Mouse (Mus musculus) natural killer cell, adult 2 months (primary cell): ENCODE measurements around the gene Cnpy4.

ENCODE experiments used
- DNase-seq, 2 experiments: peaks; one replicate each; pipeline ENCODE4 v3.0.0; 2022; ENCODE audit warnings: low spot score in 2 of 2

The Cnpy4 gene

GRCm38 (mm10) chr5:138186950-138187638 is at the start of gene Cnpy4, which contains the start of gene Taf6:
Gene Cnpy4, plus strand, starts transcription at chr5:138187485.
Gene Taf6, minus strand, starts transcription at chr5:138187451.
- peak; percentile 83 to 86 for DNase-seq

DNA sequence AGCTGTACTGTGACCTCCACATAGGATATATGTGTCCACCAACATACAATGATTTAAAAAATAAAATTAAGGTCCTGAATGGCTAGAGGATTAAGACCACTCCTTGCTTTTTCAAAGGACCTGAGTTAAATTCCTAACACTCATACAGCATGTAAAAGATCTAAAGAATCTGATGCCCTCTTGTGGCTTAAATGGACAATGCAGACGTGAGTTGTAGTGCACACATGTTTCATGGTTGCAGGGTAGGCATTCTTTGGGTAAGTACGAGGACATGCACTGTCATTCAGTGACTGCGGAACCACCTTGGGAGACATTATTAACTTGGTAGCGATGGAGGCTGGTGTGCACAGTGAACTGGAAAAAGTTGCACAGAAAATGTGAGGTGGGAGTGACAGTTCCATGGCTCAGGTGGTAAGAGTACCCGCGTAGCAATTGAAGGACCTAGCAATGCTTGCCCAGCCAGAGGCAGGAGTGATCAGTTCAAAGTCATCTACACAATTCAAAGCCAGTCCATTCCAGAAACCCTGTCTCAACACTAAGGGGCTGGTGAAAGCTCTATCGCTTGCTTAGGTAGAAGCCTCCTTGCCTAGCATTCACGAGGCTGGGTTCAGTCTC is 49.2 kb upstream of the Cnpy4 start:
- DNase-seq, result peak in 1 of 2 experiments; percentile 12

GRCm38 (mm10) chr5:138138585-138138984 is 48.7 kb upstream of the Cnpy4 start:
- DNase-seq, result no peak

- no peak for DNase-seq
These were observed 32.9 kb upstream of the Cnpy4 start for GRCm38 (mm10) chr5:138154390-138154789.

DNA sequence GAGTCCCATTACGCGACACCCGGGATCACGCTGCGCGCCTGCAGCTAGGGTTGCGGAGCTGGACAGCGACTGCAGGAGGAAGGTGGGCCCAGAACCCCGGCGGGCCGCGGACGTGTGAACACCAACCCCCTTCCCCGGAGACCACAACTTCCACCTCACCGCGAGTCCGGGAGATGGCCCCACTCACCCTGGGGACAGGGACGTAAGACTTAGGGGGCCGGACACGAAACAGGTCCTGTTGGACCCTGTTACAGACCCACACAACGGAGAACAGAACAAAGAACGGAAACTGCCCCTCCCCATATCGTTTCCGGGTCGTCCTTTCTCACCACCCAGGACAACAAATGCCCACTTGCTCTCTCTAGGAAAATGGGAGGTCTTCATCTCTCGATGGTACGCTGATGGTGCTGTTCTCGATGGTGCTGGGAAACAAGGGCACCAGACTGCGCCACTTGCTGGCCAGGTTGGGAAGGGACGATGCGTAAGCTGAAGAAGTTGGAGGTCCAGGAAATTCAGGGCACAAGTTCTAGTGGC is 31.8 kb upstream of the Cnpy4 start, which contains the start of gene Zfp113:
Zfp113 (minus strand) TSS at position 302 of the 534 bp plus-strand sequence.
- peak; percentile 90 to 91 for DNase-seq

DNA sequence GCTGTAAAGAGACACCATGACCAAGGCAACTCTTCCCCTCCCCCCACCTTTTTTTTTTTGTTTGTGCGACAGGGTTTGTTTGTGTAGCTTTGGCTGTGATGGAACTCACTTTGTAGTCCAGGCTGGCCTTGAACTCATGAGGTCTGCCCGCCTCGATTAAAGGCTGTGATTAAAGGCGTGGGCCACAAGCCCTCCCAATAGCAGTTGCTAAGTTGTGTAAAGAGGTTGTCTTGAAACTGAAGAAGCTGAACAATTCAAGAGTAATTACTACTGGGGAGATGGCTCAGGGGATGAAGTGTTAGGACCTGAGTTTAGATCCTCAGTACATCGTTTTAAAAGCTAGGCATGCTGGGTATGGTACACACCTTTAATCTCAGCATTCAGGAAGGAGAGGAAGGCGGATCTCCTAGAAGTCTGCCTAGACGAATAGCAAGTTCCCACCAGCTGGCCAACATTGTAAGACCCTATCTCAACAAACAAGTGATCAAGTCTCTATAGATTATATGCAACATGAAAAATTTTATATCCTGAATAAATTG is 27.0 kb upstream of the Cnpy4 start:
- DNase-seq, result no peak

- DNase-seq, result peak; percentile 93 to 95
These were observed 26.2 kb upstream of the Cnpy4 start, which contains the start of gene Cops6 for GRCm38 (mm10) chr5:138160842-138161665. Gene Cops6, plus strand, starts transcription at chr5:138161071.

GRCm38 (mm10) chr5:138163046-138163445 is 24.2 kb upstream of the Cnpy4 start:
- no peak for DNase-seq

DNA sequence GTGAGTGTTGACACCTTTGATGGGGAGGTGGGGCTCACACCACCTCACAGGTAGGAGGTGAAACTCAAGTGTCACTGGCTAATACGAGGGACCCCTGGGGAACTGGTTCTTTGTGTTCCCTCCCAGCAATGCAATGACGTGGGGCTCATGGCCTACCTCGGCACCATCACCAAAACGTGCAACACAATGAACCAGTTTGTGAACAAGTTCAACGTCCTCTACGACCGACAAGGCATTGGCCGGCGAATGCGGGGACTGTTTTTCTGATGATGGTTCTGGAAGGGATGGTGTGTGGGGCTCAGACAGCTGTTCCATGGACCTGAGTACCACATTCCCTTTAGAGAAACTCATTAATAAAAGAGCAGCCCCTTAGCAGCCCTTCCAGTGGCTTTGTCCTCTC is 23.7 kb upstream of the Cnpy4 start:
- no peak for DNase-seq

GRCm38 (mm10) chr5:138165594-138165993 is 21.7 kb upstream of the Cnpy4 start:
- no peak for DNase-seq

DNA sequence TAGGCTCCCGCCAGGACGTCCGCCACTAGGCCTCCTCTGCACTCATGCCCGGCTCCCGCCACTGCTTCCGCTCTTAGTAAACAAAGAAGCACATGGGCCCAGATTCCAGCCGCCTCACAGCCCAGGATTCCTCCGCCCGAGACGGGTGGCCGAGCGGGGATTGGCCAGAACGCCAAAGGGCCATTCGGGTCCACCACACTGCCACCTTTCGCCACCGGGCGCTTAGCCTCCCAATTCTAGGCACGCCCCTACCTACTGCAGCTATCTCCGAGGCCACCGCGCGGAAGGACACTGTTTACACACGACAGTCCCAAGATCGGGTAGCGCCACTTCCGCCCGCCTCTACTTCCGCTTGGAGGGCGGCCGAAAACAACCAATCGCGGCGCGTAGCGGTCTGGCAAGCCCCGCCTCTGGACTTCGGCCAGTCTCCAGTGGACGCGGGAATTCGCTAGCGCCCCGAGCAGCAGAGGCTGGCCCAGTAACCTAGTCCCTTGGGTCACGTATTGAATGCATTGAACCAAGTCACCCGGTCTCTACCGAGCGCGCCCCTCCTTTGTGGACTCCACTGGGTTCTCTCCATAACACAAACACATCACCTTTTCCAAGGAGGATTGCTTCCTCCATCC is 16.2 kb upstream of the Cnpy4 start:
- DNase-seq, result peak; percentile 93 to 94

DNA sequence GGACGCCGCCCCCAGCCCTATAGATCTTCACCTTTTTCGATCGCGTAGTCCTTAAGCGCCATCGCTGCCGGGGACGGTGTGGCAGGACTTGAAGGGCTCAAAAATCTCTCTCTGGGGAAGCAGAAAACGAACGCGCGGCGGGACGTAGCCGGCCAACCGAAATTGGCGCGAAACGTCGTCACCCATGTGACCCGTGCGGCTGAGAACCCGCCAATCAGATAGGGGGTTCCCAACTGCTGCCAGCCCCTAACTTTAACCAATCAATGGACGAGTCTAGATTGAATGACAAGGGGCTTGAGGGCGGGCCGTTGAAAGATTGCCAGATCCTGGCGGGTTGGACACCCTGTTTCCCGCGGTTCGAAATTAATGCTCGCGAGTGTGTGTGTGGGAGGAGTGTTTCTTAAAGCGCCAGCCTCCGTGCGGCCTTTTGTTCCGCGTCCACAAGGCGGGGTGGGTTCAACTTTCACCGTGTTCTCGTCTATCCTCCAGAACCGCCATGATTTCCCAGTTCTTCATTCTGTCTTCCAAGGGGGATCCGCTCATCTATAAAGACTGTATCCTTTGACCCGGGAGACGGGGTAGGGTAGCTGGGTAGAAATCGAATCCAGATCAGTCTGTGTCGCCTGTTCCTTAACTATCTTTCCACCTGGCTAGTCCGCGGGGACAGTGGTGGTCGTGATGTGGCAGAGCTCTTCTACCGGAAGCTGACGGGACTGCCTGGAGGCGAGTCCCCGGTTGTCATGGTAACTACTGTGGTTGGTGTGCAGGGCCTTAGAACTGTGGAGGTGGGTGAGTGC is 15.4 kb upstream of the Cnpy4 start, which contains the start of the genes Ap4m1 and Mcm7:
Ap4m1 (plus strand) TSS at position 308 of the 797 bp plus-strand sequence.
Mcm7 (minus strand) TSS at position 728 of the 797 bp plus-strand sequence.
- peak; percentile 94 for DNase-seq

GRCm38 (mm10) chr5:138173217-138173616 is 14.1 kb upstream of the Cnpy4 start:
- no peak for DNase-seq

DNA sequence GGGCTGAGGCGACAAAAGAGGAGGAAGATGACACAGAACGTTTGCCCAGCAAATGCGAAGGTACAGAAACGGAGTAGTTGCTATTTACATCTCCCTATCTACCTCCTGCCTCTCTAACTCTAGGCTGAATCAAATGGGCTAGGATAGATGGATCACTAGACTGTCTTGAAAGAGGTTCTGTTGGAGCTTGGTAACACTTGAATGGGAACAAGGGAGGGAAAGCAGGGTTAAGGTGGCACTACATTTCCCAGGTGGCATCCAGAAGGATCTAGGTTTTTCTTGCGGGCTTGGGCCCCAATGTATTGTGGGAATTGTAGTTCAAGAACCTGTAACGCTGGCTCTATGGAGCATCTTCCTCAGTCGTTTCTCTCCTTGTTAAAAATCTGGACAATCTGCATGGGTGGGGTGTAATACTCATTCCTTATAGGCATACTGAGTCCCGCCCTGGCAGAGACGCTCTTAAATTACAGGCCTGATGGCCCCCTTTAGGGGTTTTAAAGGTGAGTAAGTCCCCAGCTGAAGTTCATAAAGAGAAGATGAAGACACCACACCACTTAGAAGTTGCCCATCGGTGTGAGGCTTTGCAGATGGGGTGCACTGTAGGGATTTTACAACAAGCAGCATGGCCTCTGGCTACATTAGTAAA is 499 bp downstream of the Cnpy4 start:
- DNase-seq, result peak; percentile 65 to 70

- DNase-seq, result peak; percentile 62 to 75
These were observed 6.8 kb downstream of the Cnpy4 start, which contains the start of gene Mblac1 for GRCm38 (mm10) chr5:138193771-138194727. Gene Mblac1, plus strand, starts transcription at chr5:138194314.

DNA sequence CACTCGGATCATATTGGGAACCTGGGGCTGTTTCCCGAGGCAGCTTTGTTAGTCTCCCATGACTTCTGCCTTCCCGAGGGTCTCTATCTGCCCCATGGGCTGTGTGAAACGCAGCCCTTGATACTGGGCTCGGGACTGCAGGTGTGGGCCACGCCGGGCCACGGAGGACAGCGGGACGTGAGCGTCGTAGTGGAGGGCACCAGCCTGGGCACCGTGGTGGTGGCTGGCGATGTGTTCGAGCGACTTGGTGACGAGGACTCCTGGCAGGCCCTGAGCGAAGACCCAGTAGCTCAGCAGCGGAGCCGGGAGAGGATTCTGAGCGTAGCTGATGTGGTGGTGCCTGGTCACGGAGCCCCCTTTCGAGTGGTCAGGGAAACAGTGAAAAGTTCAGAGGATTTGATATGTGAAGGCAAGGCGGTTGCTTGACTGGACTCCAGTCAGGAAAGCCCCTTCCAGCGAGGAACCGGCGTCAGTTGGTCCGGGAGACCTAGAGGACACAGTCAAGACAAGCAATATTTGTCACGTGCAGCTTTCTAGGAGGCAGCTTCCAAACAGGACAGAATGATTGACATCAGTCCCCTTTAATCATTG is 7.6 kb downstream of the Cnpy4 start:
- DNase-seq, result peak in 1 of 2 experiments; percentile 7

DNA sequence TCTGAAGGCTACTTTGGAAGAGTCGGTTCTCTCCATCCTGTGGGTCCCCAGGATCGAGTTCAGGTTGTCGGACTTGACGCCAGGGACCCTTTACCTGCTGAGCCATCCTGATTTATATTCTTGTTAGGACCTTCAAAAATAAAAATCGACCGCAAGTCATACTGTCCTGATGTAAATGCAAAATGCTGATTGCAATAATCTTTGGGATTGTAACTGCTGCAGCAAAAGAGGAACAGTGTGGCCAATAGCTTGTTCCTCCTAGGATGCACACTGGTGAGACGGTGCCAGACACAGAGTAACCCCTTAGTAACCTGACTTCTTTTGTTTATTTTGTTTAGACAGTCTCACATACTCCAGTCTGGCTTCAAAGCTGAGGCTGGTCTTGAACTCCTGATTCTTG is 8.2 kb downstream of the Cnpy4 start:
- no peak for DNase-seq

DNA sequence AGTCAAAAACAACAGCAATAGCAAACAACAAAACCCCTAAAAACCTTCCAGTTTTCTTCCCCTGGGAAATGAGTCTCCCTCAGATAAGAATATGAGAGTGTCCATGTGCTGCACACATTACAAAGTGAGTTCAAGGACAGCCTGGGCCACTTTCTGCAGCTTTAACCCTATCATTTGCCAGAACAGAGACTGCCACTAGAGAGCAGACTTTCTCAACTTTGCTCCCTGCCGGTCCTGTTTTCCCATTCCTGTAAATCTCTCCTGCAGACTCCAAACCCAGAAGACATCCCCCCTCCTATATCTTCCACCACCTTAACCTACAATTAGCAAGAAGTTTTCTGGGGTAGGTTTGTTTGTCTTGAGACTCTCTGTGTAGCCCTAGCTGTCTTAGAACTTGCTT is 12.3 kb downstream of the Cnpy4 start:
- no peak for DNase-seq
